Mouse (Mus musculus) mouse trophoblast stem cell (cell line): ENCODE data around the gene Ntn1.

Source experiments
- in situ Hi-C, 2 experiments: fragments of 300-500 bp; cut with MseI, MboI; formaldehyde crosslinking; loops; 2 replicates in 1 of 2; 3 replicates in 1 of 2; pipeline ENCODE4 v1.15.1; 2025

Gene Ntn1

GRCm38 (mm10) chr11:68400727-68401219, at the start of gene Ntn1:
Gene Ntn1 (minus strand): TSS chr11:68400823.
- in situ Hi-C loops: loop anchor here in 1 of 2 experiments (10.0 kb wide), 1 partner anchor 396 kb away; no protein-coding TSS in a partner anchor

- in situ Hi-C loops: no loop called here
Observed at GRCm38 (mm10) chr11:68448356-68448755, 47.7 kb upstream of the Ntn1 start.

- in situ Hi-C loops: no loop called here
Observed at GRCm38 (mm10) chr11:68447242-68447641, 46.6 kb upstream of the Ntn1 start.

DNA sequence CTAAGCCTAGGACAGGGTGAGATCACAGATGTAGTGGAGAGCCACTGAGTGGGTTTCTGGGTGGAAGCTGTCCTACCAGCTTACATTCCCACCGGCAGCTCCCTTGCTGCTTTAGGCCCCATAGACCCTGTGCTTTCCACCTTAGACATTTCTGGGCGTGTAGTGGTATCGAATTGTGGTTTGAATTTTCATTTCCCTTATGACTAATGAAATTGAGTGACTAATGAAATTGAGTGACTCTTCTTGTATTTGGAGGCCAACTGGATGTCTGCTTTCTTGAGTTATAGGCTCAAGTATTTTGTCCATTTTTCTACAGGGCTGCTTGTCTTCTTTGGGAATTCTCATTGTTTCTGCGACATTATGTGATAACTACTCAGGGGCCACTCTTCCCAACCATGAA, 45.9 kb upstream of the Ntn1 start:
- in situ Hi-C loops: no loop called here

DNA sequence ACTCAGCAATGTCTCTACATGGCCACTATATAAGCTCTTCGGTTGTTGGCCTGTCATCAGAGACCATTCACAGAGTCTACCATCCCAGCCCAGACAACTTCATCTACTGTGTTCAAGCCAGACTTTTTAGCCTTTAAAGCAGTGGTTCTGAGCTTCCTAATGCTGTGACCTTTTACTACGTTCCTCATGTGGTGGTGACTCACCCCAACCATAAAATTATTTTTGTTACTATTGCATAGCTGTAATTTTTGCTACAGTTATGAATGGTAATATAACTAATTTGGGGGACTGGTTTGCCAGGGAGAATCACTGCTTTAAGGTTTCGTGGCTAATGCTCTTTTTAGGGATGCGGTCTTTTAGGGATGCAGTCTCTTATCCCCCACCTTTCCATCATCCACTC, 45.3 kb upstream of the Ntn1 start:
- in situ Hi-C loops: no loop called here

GRCm38 (mm10) chr11:68442983-68443638, 42.5 kb upstream of the Ntn1 start:
- in situ Hi-C loops: no loop called here

GRCm38 (mm10) chr11:68442346-68442745, 41.7 kb upstream of the Ntn1 start:
- in situ Hi-C loops: no loop called here

- in situ Hi-C loops: no loop called here
Observed at GRCm38 (mm10) chr11:68440965-68441364, 40.3 kb upstream of the Ntn1 start.

GRCm38 (mm10) chr11:68440100-68440499, 39.5 kb upstream of the Ntn1 start:
- in situ Hi-C loops: no loop called here

DNA sequence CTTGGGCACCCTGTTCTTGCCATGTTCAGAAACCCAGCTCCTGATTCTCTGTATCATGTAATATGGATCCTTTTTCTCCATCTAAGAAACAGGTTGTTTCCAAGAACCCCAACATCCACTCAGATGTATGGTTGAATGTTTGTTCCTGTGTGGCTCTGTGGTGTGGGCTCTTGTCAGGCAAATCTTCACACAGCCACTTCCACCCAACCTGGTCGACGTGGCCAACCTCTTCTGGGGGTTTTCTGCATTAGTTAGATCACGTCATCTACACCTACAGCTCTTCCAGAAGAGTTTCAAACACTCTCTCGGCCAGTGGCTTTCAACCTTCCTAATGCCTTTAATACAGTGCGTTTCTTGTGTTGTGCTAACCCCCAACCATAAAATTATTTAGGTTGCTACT, 35.8 kb upstream of the Ntn1 start:
- in situ Hi-C loops: no loop called here

DNA sequence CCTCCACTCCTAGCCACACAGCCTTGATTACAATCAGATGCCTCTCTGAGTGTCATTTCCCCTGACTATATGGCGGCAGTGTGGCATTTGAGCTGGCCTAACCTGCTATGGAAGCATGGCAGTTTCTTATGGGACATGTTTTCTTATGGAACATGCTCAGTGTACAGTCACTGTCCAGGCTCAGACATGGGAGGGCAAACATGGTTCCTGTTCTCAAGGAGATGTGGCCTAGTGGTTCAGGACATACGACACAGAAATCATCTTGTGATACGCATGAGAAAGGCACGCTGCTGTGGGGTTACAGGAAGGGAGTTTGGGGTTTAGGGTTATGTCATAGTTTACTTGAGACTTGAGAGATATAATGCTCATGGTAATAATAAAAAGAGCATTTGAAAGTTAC, 35.0 kb upstream of the Ntn1 start:
- in situ Hi-C loops: no loop called here

- in situ Hi-C loops: no loop called here
Observed at GRCm38 (mm10) chr11:68434697-68435096, 34.1 kb upstream of the Ntn1 start.

DNA sequence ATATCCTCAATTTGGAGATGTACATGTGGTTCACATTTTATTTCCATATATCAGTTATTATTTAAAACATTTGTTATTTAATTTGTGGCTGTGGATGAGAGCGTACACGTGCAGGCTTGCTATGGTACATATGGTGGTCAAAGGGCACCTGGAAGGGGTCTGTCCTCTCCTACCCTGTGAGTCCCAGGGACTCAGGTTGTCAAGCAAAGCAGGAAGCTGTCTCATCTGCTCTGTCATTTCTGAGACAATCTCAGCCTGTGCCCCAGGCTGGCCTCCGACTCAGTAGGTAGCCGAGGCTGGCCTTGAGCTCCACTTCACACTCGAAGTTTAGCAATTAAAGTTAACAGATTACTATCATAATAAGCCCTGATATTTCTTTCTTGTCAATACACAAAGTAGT, 32.9 kb upstream of the Ntn1 start:
- in situ Hi-C loops: no loop called here

DNA sequence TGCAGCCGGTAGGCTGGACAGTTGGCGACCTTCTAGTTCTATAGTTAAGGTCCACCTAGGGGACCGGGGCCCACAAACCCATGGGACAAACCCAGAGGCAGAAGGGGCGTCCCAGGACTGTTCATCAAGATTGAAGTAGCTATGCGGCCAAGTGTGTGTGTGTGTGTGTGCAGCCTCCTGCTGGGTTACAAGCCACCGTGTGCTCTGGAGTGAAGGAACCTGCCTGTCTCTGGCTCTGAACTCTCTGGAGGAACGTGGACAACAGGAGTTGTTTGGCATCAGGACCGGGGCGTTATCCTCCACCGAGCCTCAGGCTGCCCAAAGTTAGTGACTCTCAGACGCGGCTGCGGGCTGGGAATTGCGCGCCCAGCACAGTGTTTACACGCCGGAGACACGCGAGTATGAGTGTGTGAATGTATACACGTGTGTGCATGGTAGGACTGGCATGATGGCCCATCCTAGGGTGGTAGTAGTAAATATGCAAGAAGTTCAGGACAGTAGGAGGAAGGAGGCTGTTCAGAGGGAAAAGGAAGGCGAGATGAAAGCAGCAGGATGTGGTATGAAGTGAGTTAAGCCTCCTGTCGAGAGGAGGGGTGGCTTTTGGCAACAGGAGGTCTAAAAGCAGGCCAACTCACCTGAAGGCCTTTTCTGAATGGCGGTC, 31.9 kb upstream of the Ntn1 start:
- in situ Hi-C loops: no loop called here

- in situ Hi-C loops: no loop called here
Observed at GRCm38 (mm10) chr11:68431699-68432360, 31.2 kb upstream of the Ntn1 start, which contains the start of gene Pik3r5. Gene Pik3r5 (plus strand): TSS chr11:68432121.

GRCm38 (mm10) chr11:68430662-68431061, 30.0 kb upstream of the Ntn1 start:
- in situ Hi-C loops: no loop called here

DNA sequence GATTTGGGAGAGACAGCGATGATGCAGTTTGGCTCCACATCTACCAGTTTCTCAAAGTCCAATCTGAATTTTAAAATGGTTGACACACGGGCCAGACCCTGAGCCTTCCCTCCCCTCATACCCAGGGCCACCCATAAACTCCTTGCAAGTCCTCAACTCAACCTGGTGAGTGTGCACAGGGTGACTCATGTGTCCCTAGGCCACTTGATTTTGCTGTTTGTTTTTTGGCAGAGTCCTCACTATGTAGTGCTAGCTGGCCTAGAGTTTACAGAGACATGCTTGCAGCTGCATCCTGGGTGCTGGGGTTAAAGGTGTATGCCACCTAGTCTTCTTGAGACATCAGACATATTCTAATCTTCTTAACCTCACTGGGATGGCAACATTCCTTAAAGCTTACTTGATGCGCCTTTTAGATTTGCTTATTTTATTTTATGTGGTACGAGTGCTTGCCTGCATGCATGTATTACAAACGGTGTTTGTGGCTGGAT, 26.5 kb upstream of the Ntn1 start:
- in situ Hi-C loops: no loop called here

DNA sequence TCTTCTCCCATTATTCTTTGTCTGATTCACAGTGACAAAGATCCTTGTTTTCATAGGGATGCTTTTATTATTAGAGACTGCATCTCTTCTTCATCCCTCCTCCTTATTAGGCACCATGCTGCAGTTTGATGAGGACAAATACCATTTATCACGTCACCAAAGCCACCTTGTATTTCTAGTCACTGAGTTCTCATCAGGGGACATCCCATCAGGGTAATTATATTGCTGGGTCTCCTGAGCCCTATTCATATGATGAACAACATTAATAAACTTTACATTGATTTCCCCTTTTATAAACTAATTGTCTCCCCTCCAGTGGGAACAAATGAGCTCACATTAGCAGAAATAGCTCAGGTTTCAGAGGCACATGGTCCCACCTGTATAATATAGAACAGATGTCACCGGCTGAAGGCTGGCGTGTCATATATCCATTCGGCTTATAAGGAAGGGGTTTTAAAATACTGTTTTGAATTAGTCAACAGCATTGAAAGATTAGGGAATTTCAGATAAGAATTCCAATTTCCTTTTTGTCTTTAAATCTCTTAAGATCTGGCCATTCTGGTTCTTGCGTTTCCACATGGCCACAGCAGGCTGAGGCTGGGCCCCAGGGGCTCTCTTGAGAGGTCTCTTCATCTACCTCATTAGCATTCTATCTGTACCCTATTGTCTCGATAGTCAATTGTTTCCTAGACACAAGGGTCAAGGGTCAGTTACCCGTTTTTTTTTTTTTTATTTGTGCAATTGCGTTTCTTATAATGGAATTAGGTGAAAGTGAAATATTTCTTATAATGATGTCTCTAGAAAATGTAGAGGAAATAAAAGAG, 25.1 kb upstream of the Ntn1 start:
- in situ Hi-C loops: no loop called here

DNA sequence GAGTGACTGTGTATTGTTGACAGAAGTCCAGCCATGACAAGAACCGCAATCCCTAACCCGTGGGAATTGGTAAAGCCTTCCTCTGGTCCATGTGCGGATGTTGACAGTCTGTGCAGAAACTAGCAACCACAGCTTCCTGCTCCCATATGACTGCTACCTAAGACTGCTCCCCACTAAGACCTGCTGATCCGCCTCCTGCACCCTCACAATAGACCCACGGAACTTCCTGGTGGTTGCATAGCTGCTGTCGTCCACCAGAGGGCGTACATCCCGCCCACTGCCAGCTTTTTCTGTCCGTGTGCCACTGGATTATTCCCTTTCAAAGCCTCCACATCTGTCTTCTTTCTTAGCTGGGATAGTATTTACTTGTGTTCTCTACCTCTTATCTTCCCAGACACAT, 17.2 kb upstream of the Ntn1 start:
- in situ Hi-C loops: no loop called here

GRCm38 (mm10) chr11:68417001-68417400, 16.4 kb upstream of the Ntn1 start:
- in situ Hi-C loops: no loop called here

GRCm38 (mm10) chr11:68408127-68408526, 7.5 kb upstream of the Ntn1 start:
- in situ Hi-C loops: loop anchor here in 1 of 2 experiments (10.0 kb wide), 1 partner anchor 403 kb away; no protein-coding TSS in a partner anchor
